In the genomic region with DNA sequence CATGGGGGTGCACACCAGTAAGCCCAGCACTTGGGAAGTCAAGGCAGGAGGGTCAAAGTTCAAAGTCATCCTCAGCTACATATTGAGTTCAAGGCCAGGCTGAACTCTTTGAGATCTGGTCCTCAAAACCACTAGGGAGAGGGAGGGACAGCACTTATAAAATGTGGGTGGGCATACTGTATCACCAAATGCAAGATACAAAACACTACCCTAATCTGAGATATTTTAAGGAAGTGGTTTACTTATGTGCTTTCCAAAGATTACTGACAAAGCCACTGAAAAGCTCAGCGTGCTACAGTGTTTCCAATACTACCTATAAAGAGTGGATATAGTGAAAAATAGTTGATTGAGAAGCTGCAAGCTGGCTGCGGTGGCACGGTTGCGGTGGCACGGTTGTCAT, we compare ENCODE assay signal across 36 mouse cellular contexts. TPM values are rescaled to one million over a fixed set of nuclear protein-coding genes. Genes with fewer than 3 reads are reported as not detected.
DNase-seq lines count a peak whose midpoint lies in the region; ATAC-seq and TF ChIP-seq lines count a peak whose summit lies in the region.
"Had no signal": no experiment of that assay in that cellular context is flagged by ENCODE, and none has a peak within 500 bp of the region (broad histone marks: within the 10 kb centered on the region; RNA-seq: fewer than 3 reads in every experiment).

No protein-coding gene starts in this region.

- intact Hi-C loops in gastrocnemius, adult 2 months (cut with DNase I), result no loop called here

- H3K27ac ChIP-seq in gastrocnemius, adult 2 months, result 0 out of 2 replicates have a peak overlapping the region, but pooled peaks have one; percentile 24
- H3K27ac ChIP-seq in heart, embryonic 15.5 days, result no peak overlapping the region
- peak overlapping the region; percentile 11; the same call in 1 of the 2 replicates for H3K27ac ChIP-seq in bone marrow macrophage, adult 2 months (ENCODE audit: insufficient read depth, low read depth, low read length)
- no peak overlapping the region for H3K27ac ChIP-seq in forebrain, postnatal 0 days (ENCODE audit: low read depth, low read length)
- H3K27ac ChIP-seq: embryonic facial prominence, embryonic 10.5 days; embryonic facial prominence, embryonic 15.5 days; forebrain, embryonic 13.5 days; hindbrain, embryonic 12.5 days; hindbrain, postnatal 0 days; limb, embryonic 10.5 days; limb, embryonic 15.5 days; liver, embryonic 13.5 days had no signal

- H3K4me3 ChIP-seq in gastrocnemius, adult 2 months, result peak overlapping the region; percentile 41
- no peak overlapping the region for H3K4me3 ChIP-seq in heart, embryonic 15.5 days
- H3K4me3 ChIP-seq in bone marrow macrophage, adult 2 months (ENCODE audit: insufficient read depth, low read length), result peak overlapping the region; percentile 44
- peak overlapping the region; percentile 90 for H3K4me3 ChIP-seq in myocyte
- H3K4me3 ChIP-seq in forebrain, postnatal 0 days (ENCODE audit: low read depth, low read length), result no peak overlapping the region
- H3K4me3 ChIP-seq: embryonic facial prominence, embryonic 10.5 days; embryonic facial prominence, embryonic 15.5 days; forebrain, embryonic 13.5 days; hindbrain, embryonic 12.5 days; limb, embryonic 10.5 days; limb, embryonic 15.5 days; liver, embryonic 13.5 days had no signal

- H3K27me3 ChIP-seq in heart, embryonic 15.5 days, result no peaks in the 10 kb centered on the region
- H3K27me3 ChIP-seq in myocyte (ENCODE audit: control insufficient read depth, insufficient read depth, insufficient read length), result no peaks in the 10 kb centered on the region
- no peaks in the 10 kb centered on the region for H3K27me3 ChIP-seq in forebrain, postnatal 0 days (ENCODE audit: insufficient read depth, low read length)
- H3K27me3 ChIP-seq: embryonic facial prominence, embryonic 15.5 days; hindbrain, embryonic 12.5 days; limb, embryonic 15.5 days; liver, embryonic 13.5 days; Patski had no signal

- H3K79me2 ChIP-seq in myocyte (ENCODE audit: control insufficient read depth, insufficient read depth), result peaks cover 58% of the 10 kb centered on the region

- WGBS in heart, embryonic 15.5 days, result 88% methylated on average over 5 of the region's 5 CpGs
- WGBS in forebrain, postnatal 0 days, result 96% methylated on average over 5 of the region's 5 CpGs

- 0 out of 2 replicates have a peak overlapping the region, but pooled peaks have one; percentile 13 for H3K4me2 ChIP-seq in heart, embryonic 15.5 days
- peak overlapping the region; percentile 64 for H3K4me2 ChIP-seq in myocyte (ENCODE audit: low read depth)
- H3K4me2 ChIP-seq in forebrain, postnatal 0 days (ENCODE audit: low read depth), result no peak overlapping the region
- H3K4me2 ChIP-seq: embryonic facial prominence, embryonic 15.5 days; forebrain, embryonic 13.5 days; hindbrain, embryonic 12.5 days; limb, embryonic 15.5 days; liver, embryonic 13.5 days had no signal

- TF ChIP-seq POLR2A in bone marrow macrophage, adult 2 months (IDR thresholded peaks at IDR 0.05; ENCODE audit: borderline replicate concordance, low read depth, low read length), result no peak
- no peak for TF ChIP-seq POLR2A in myocyte (IDR thresholded peaks at IDR 0.05; ENCODE audit: insufficient read length, low read depth)

- no peaks in the 10 kb centered on the region; the same call in 1 of the 2 replicates for H3K36me3 ChIP-seq in heart, embryonic 15.5 days
- no peaks in the 10 kb centered on the region for H3K36me3 ChIP-seq in myocyte (ENCODE audit: control insufficient read depth, insufficient read depth)
- H3K36me3 ChIP-seq in forebrain, postnatal 0 days (ENCODE audit: insufficient read depth), result no peaks in the 10 kb centered on the region
- H3K36me3 ChIP-seq: embryonic facial prominence, embryonic 10.5 days; embryonic facial prominence, embryonic 15.5 days; hindbrain, embryonic 12.5 days; limb, embryonic 10.5 days; liver, embryonic 13.5 days had no signal

- DNase-seq in gastrocnemius, adult 2 months, result no peak
- DNase-seq in gastrocnemius, postnatal 25 days, result no peak
- no peak for DNase-seq in heart, adult 18-20 months
- DNase-seq in forebrain, postnatal 0 days, result no peak
- DNase-seq in spleen, adult 12 weeks (ENCODE audit: low spot score), result no peak
- DNase-seq: adrenal gland, postnatal 14 days; cerebellum, adult 2 months; cerebellum, postnatal 14 days; gastrocnemius, postnatal 36 days; heart, postnatal 10 days; kidney, adult 9 months; kidney, postnatal 10 days; layer of hippocampus, postnatal 36 days; liver, embryonic 13.5 days; lung, adult 18-20 months; lung, postnatal 10 days; midbrain, embryonic 14.5 days; right cerebral cortex, postnatal 4 days; thymus, adult 2 months; thymus, postnatal 36 days had no signal

- no peak for TF ChIP-seq CTCF in gastrocnemius, adult 2 months (IDR thresholded peaks at IDR 0.05)
- TF ChIP-seq CTCF in bone marrow macrophage, adult 2 months (IDR thresholded peaks at IDR 0.05; ENCODE audit: low read depth, low read length), result no peak
- TF ChIP-seq CTCF in forebrain, postnatal 0 days (IDR thresholded peaks at IDR 0.05; ENCODE audit: low read depth), result no peak

- no peak overlapping the region for H3ac ChIP-seq in myocyte (ENCODE audit: control insufficient read depth, insufficient read length)

- H3K9ac ChIP-seq in heart, embryonic 15.5 days, result no peak overlapping the region
- H3K9ac ChIP-seq in forebrain, postnatal 0 days, result no peak overlapping the region
- H3K9ac ChIP-seq: embryonic facial prominence, embryonic 15.5 days; forebrain, embryonic 13.5 days; hindbrain, embryonic 12.5 days; limb, embryonic 15.5 days; liver, embryonic 13.5 days had no signal

- no peak for ATAC-seq in heart, embryonic 15.5 days (replicated peaks; ENCODE audit: insufficient number of reproducible peaks, insufficient read depth, low FRiP score, low read depth)
- no peak for ATAC-seq in forebrain, postnatal 0 days
- ATAC-seq: forebrain, embryonic 13.5 days; hindbrain, postnatal 0 days; intestine, embryonic 16.5 days; Patski had no signal

- H3K4me1 ChIP-seq in heart, embryonic 15.5 days (replicated peaks), result peaks cover 57% of the 10 kb centered on the region
- peaks cover 40% of the 10 kb centered on the region for H3K4me1 ChIP-seq in bone marrow macrophage, adult 2 months (ENCODE audit: control insufficient read depth, insufficient read depth, low read length)
- 0 out of 2 replicates have a peak, but pooled peaks cover 7% of the 10 kb centered on the region for H3K4me1 ChIP-seq in forebrain, postnatal 0 days (ENCODE audit: insufficient read depth)

- no peaks in the 10 kb centered on the region for H3K9me3 ChIP-seq in heart, embryonic 15.5 days (replicated peaks)
- no peaks in the 10 kb centered on the region for H3K9me3 ChIP-seq in forebrain, postnatal 0 days (ENCODE audit: low read length)
- H3K9me3 ChIP-seq: embryonic facial prominence, embryonic 10.5 days; embryonic facial prominence, embryonic 15.5 days; forebrain, embryonic 13.5 days; G1E; hindbrain, embryonic 12.5 days; limb, embryonic 10.5 days; limb, embryonic 15.5 days; liver, embryonic 13.5 days had no signal

TF ChIP-seq in myocyte, 11 proteins besides CTCF, POLR2A, EP300 and RAD21:
- TF ChIP-seq E2F4 (IDR thresholded peaks at IDR 0.05; ENCODE audit: insufficient read depth) (no peak), MAX (IDR thresholded peaks at IDR 0.05; ENCODE audit: low read depth) (no peak), TCF12 (IDR thresholded peaks at IDR 0.05; ENCODE audit: insufficient read depth, poor library complexity, severe bottlenecking) (no peak)

RNA-seq across cellular contexts. Expression of a gene that starts 2.5 kb away (rescaled TPM):
- total RNA-seq in gastrocnemius, adult 2 months (2021), result 10 to 100 TPM; 35.1 to 55.7 TPM
- total RNA-seq in gastrocnemius, postnatal 25 days (2021), result 10 to 100 TPM; 50.7 to 67.3 TPM
- 359 and 472 TPM in 2 replicates for polyA plus RNA-seq in heart, embryonic 15.5 days (2015; fragmentation: Nextera tagmentation; extraction: Ambion mirVana)
- 100 to 1,000 TPM; 128 to 134 TPM for total RNA-seq in heart, adult 18-20 months (2021)
- polyA plus RNA-seq in bone marrow macrophage, adult 2 months (2012; ENCODE audit: insufficient read depth, insufficient read length, missing spikeins), result 833 and 897 TPM in 2 replicates
- 313 TPM for polyA plus RNA-seq in myocyte (2012; fragmentation: generic; extraction: Trizol)
- 38.6 and 41.2 TPM in 2 replicates for total RNA-seq in forebrain, postnatal 0 days (2014; rRNA removed)
- polyA plus RNA-seq in forebrain, postnatal 0 days (2015; fragmentation: Nextera tagmentation; extraction: Ambion mirVana), result 47.2 and 48.9 TPM in 2 replicates

RNA-seq across cellular contexts. Expression of a gene that starts 2.5 kb away (rescaled TPM):
- not detected for total RNA-seq in gastrocnemius, adult 2 months (2021)
- not detected for total RNA-seq in gastrocnemius, postnatal 25 days (2021)
- polyA plus RNA-seq in heart, embryonic 15.5 days (2015; fragmentation: Nextera tagmentation; extraction: Ambion mirVana), result 0.92 and 1.6 TPM in 2 replicates
- not detected for total RNA-seq in heart, adult 18-20 months (2021)
- polyA plus RNA-seq in bone marrow macrophage, adult 2 months (2012; ENCODE audit: insufficient read depth, insufficient read length, missing spikeins), result not detected in 2 replicates
- polyA plus RNA-seq in myocyte (2012; fragmentation: generic; extraction: Trizol), result 0.46 TPM
- total RNA-seq in forebrain, postnatal 0 days (2014; rRNA removed), result not detected in 2 replicates
- polyA plus RNA-seq in forebrain, postnatal 0 days (2015; fragmentation: Nextera tagmentation; extraction: Ambion mirVana), result 0.69 and 0.74 TPM in 2 replicates
- total RNA-seq: hindbrain, postnatal 0 days; layer of hippocampus, postnatal 36 days; monocyte, adult 5-6 weeks had no signal
- polyA plus RNA-seq: G1E; neural tube, embryonic 11.5 days had no signal

RNA-seq across cellular contexts. Expression of a gene that starts 48.4 kb away (rescaled TPM):
- total RNA-seq in gastrocnemius, adult 2 months (2021), result not detected
- total RNA-seq in gastrocnemius, postnatal 25 days (2021), result not detected
- polyA plus RNA-seq in heart, embryonic 15.5 days (2015; fragmentation: Nextera tagmentation; extraction: Ambion mirVana), result 0.46 and 0.60 TPM in 2 replicates
- total RNA-seq in heart, adult 18-20 months (2021), result not detected
- polyA plus RNA-seq in bone marrow macrophage, adult 2 months (2012; ENCODE audit: insufficient read depth, insufficient read length, missing spikeins), result not detected in 2 replicates
- not detected for polyA plus RNA-seq in myocyte (2012; fragmentation: generic; extraction: Trizol)
- 0.69 and 1.3 TPM in 2 replicates for total RNA-seq in forebrain, postnatal 0 days (2014; rRNA removed)
- 0.45 and 0.68 TPM in 2 replicates for polyA plus RNA-seq in forebrain, postnatal 0 days (2015; fragmentation: Nextera tagmentation; extraction: Ambion mirVana)
- total RNA-seq: adrenal gland, postnatal 14 days; gastrocnemius, postnatal 36 days; heart, postnatal 10 days; monocyte, adult 5-6 weeks; neutrophil, adult 5-6 weeks had no signal
- polyA plus RNA-seq: embryonic facial prominence, embryonic 10.5 days; G1E; limb, embryonic 10.5 days; liver, embryonic 13.5 days; Patski had no signal

Comparison
In these comparisons a context has a peak if more than half of its experiments do, and no peak if none do; other contexts are left out.
1. H3K27ac ChIP-seq: peak in gastrocnemius, adult 2 months (single experiment) and bone marrow macrophage, adult 2 months (single experiment); none in heart, embryonic 15.5 days (single experiment) and forebrain, postnatal 0 days (single experiment).
2. H3K4me3 ChIP-seq: peak in gastrocnemius, adult 2 months (single experiment), bone marrow macrophage, adult 2 months (single experiment) and myocyte (single experiment); none in heart, embryonic 15.5 days (single experiment) and forebrain, postnatal 0 days (single experiment).